Mouse (Mus musculus) embryonic facial prominence, embryonic 15.5 days (tissue): ENCODE results near the gene 4921517D22Rik. TPM values are rescaled to one million over a fixed set of nuclear protein-coding genes. Genes with fewer than 3 reads are reported as not detected.

Experiments
- ATAC-seq: fragments of 200-750 bp; cut with Nextera tagmentation; 2 replicates; pipeline ENCODE4 v1.8.0; 2017; ENCODE audit warnings: low read depth, moderate TSS enrichment; ENCODE audit not compliant: insufficient number of reproducible peaks, low FRiP score, low TSS enrichment
- H3K27ac ChIP-seq: fragments of 300-500 bp; sonication (generic); replicated peaks from 2 replicates; pipeline ENCODE4 v1.5.1; 2015; ENCODE audit warnings: mild to moderate bottlenecking, inconsistent platforms
- H3K27me3 ChIP-seq: fragments of 300-500 bp; sonication (generic); 2 replicates; pipeline ENCODE4 v1.6.1; 2015; ENCODE audit warnings: inconsistent platforms
- H3K36me3 ChIP-seq: fragments of 300-500 bp; sonication (generic); 2 replicates; pipeline ENCODE4 v1.6.1; 2015; ENCODE audit warnings: mild to moderate bottlenecking, inconsistent platforms
- H3K4me1 ChIP-seq: fragments of 300-500 bp; sonication (generic); 2 replicates; pipeline ENCODE4 v1.6.1; 2015; ENCODE audit warnings: inconsistent platforms
- H3K4me2 ChIP-seq: fragments of 300-500 bp; sonication (generic); replicated peaks from 2 replicates; pipeline ENCODE4 v1.6.1; 2015; ENCODE audit warnings: mild to moderate bottlenecking, inconsistent platforms
- H3K4me3 ChIP-seq: fragments of 300-500 bp; sonication (generic); replicated peaks from 2 replicates; pipeline ENCODE4 v1.5.1; 2015; ENCODE audit warnings: mild to moderate bottlenecking, inconsistent platforms
- H3K9ac ChIP-seq: fragments of 300-500 bp; sonication (generic); 2 replicates; pipeline ENCODE4 v1.6.1; 2015; ENCODE audit warnings: inconsistent platforms
- H3K9me3 ChIP-seq: fragments of 300-500 bp; sonication (generic); replicated peaks from 2 replicates; pipeline ENCODE4 v1.6.1; 2016; ENCODE audit warnings: inconsistent platforms
- WGBS: fragments of 180-500 bp; shearing (Covaris S2); methylation state at CpG from one replicate; pipeline ENCODE4 v1.1.7; 2015; 5-methylcytosine and 5-hydroxymethylcytosine counted together
- polyA plus RNA-seq: library from polyadenylated mRNA; unstranded; fragments of >200 nt; fragmentation: Nextera tagmentation; extraction: Ambion mirVana; gene quantifications from 2 replicates; pipeline ENCODE4 v1.2.1, GENCODE M21; 2015

Gene 4921517D22Rik
- polyA plus RNA-seq, 1 experiment from 2014 or later: not detected

- no peaks in the 10 kb centered on the region for H3K27me3 ChIP-seq
- H3K27ac ChIP-seq: no peak overlapping the region
- no peak overlapping the region for H3K9ac ChIP-seq
- no peaks in the 10 kb centered on the region for H3K36me3 ChIP-seq
- H3K4me3 ChIP-seq: no peak overlapping the region
- no peak overlapping the region for H3K4me2 ChIP-seq
- 82% methylated on average over 5 of the region's 5 CpGs for WGBS
- no peaks in the 10 kb centered on the region for H3K9me3 ChIP-seq
- no peak for ATAC-seq
- peaks cover 13% of the 10 kb centered on the region; the same call in 1 of the 2 replicates for H3K4me1 ChIP-seq
These were observed 36.1 kb downstream of the 4921517D22Rik start for GRCm38 (mm10) chr13:59657781-59658180.

GRCm38 (mm10) chr13:59656975-59657388 is 36.9 kb downstream of the 4921517D22Rik start:
- 50% methylated on average over 4 of the region's 4 CpGs for WGBS
- Histone ChIP-seq H3K4me1 (peaks cover 18% of the 10 kb centered on the region), H3K27me3 (no peaks in the 10 kb centered on the region), H3K4me2 (no peak overlapping the region), H3K36me3 (no peaks in the 10 kb centered on the region), H3K4me3 (no peak overlapping the region), H3K27ac (0 out of 2 replicates have a peak overlapping the region, but pooled peaks have one; percentile 13), H3K9me3 (no peaks in the 10 kb centered on the region), H3K9ac (no peak overlapping the region)
- ATAC-seq: no peak

DNA sequence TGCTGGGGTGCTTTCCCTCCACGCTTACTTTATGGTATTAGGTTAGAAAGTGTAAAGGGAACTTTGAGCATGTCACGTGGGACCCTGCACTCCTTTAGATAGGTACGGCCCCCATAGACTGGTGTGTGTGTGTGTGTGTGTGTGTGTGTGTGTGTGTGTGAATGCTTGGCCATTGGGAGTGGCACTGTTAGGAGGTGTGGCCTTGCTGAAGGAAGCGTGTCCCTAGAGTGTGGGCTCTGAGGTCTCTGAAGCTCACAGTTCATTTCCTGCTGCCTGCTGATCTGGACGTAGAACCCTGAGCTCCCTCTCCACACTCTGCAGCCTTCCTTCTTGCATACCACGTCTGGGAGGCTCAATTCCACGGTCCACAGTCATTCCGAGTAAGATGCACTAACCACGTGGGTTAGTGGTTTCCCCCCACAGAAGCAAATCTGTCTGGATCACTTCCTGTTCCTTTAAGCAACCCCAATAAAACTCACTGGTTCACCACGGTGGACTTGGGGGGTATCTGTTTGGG is 37.5 kb downstream of the 4921517D22Rik start:
- H3K9me3 ChIP-seq: no peaks in the 10 kb centered on the region
- 0 out of 2 replicates have a peak, but pooled peaks have one; percentile 25 for ATAC-seq
- H3K9ac ChIP-seq: no peak overlapping the region
- no peaks in the 10 kb centered on the region for H3K27me3 ChIP-seq
- no peak overlapping the region for H3K4me3 ChIP-seq
- 62% methylated on average over 10 of the region's 10 CpGs for WGBS
- H3K27ac ChIP-seq: 0 out of 2 replicates have a peak overlapping the region, but pooled peaks have one; percentile 1
- no peaks in the 10 kb centered on the region for H3K36me3 ChIP-seq
- H3K4me2 ChIP-seq: no peak overlapping the region
- H3K4me1 ChIP-seq: peaks cover 19% of the 10 kb centered on the region

GRCm38 (mm10) chr13:59655718-59656315 is 38.1 kb downstream of the 4921517D22Rik start:
- WGBS: 93% methylated on average over 15 of the region's 15 CpGs
- Histone ChIP-seq H3K9ac (no peak overlapping the region), H3K9me3 (no peaks in the 10 kb centered on the region), H3K4me2 (no peak overlapping the region), H3K27me3 (no peaks in the 10 kb centered on the region), H3K4me3 (no peak overlapping the region), H3K27ac (no peak overlapping the region), H3K36me3 (no peaks in the 10 kb centered on the region), H3K4me1 (peaks cover 24% of the 10 kb centered on the region)
- no peak for ATAC-seq

- Histone ChIP-seq H3K9me3 (no peaks in the 10 kb centered on the region), H3K9ac (no peak overlapping the region), H3K27ac (no peak overlapping the region), H3K4me1 (peaks cover 24% of the 10 kb centered on the region), H3K4me2 (no peak overlapping the region), H3K27me3 (no peaks in the 10 kb centered on the region), H3K36me3 (no peaks in the 10 kb centered on the region; the same call in 1 of the 2 replicates), H3K4me3 (no peak overlapping the region)
- ATAC-seq: no peak
- 88% methylated on average over 5 of the region's 5 CpGs for WGBS
These were observed 39.4 kb downstream of the 4921517D22Rik start for GRCm38 (mm10) chr13:59654465-59654864.

DNA sequence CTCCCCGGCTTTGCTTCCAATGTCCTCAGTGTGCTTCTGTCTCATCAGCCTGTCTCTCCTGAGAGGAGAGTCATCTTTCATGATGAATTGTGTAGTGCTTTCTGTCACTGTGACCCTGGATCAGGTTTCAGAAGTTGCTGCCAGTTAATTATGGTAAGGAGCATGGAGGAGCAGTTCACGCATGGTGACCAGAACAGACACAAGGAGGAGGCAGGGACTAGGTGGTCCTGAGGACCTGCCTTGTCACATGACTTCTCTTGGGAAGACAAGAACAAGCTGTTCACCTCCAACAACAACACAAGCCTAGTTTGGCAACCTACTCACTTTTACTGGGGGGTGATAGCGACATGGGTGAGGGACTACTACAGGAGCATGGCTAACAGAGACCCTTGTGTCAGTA is 40.8 kb downstream of the 4921517D22Rik start:
- H3K4me3 ChIP-seq: no peak overlapping the region
- H3K36me3 ChIP-seq: peaks cover 6% of the 10 kb centered on the region; the same call in 1 of the 2 replicates
- 65% methylated on average over 3 of the region's 3 CpGs for WGBS
- 0 out of 2 replicates have a peak overlapping the region, but pooled peaks have one; percentile 39 for H3K27ac ChIP-seq
- no peaks in the 10 kb centered on the region for H3K9me3 ChIP-seq
- no peak overlapping the region for H3K9ac ChIP-seq
- no peaks in the 10 kb centered on the region for H3K27me3 ChIP-seq
- H3K4me2 ChIP-seq: no peak overlapping the region
- ATAC-seq: no peak; the same call in 1 of the 2 replicates
- H3K4me1 ChIP-seq: peaks cover 24% of the 10 kb centered on the region

DNA sequence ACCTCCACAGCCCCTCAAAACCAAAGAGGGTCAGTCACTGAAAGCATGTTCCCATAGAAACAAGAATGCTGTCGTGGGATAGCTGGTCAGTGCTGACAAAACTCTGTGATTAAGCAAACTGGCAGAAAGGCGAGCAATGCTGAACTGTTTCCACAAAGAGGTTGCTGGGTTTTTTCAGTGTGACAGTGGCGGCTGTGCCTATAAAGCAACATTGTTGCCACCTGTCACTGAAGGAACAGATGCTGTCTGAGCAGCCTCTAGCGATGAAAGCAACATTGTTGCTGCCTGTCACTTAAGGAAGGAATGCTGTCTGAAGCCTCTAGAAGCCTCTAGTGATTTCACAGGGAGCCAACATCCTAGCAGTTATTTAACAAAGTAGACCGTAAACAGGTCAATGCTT is 41.3 kb downstream of the 4921517D22Rik start:
- Histone ChIP-seq H3K27me3 (no peaks in the 10 kb centered on the region), H3K9ac (no peak overlapping the region), H3K4me3 (no peak overlapping the region), H3K9me3 (no peaks in the 10 kb centered on the region), H3K27ac (0 out of 2 replicates have a peak overlapping the region, but pooled peaks have one; percentile 39), H3K4me2 (no peak overlapping the region), H3K4me1 (peaks cover 24% of the 10 kb centered on the region), H3K36me3 (peaks cover 6% of the 10 kb centered on the region; the same call in 1 of the 2 replicates)
- ATAC-seq: no peak
- WGBS: 58% methylated on average over 5 of the region's 5 CpGs

DNA sequence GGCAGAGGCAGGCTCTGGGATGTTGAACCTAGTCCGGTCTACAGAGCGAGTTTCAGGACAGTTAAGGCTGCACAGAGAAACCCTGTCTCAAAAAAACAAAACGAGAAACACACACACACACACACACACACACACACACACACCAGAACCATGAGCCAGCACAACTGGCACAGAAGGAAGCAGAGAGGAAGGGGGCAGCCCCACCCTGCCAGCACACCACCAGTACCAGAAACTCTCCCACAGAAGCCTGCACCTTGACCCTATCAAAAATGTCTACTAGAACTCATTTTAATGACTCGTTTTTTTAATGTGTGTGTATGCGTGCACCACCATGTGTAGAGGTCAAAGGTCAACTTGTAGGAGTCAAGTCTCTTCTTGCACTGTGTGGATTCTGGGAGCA is 44.1 kb downstream of the 4921517D22Rik start:
- Histone ChIP-seq H3K27me3 (no peaks in the 10 kb centered on the region), H3K27ac (no peak overlapping the region), H3K9ac (no peak overlapping the region), H3K9me3 (no peaks in the 10 kb centered on the region), H3K4me1 (peaks cover 31% of the 10 kb centered on the region), H3K4me2 (no peak overlapping the region), H3K4me3 (no peak overlapping the region), H3K36me3 (peaks cover 8% of the 10 kb centered on the region; the same call in 1 of the 2 replicates)
- no peak for ATAC-seq
- WGBS: 69% methylated on average over 5 of the region's 5 CpGs

DNA sequence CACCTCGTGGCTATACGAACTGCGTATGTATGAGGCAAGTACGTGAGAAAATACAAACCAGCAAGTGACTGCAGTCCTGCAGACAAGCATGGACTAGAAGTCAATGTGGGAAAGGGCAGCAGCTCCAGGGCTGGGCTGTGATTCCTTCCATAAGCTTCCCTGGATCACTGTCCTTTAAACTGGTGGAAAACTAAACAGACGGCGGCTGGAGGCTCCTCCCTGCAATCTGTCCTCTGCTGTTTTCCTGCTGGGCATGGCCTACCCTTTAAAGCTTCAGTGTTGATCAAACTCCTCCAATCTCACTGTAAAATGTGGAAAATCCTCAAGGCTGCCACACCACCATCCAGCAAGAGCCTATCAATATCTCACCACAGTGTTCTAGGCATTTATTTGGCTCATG is 45.3 kb downstream of the 4921517D22Rik start:
- H3K4me3 ChIP-seq: no peak overlapping the region
- 82% methylated on average over 6 of the region's 6 CpGs for WGBS
- H3K4me1 ChIP-seq: peaks cover 31% of the 10 kb centered on the region
- no peak overlapping the region for H3K4me2 ChIP-seq
- H3K9me3 ChIP-seq: no peaks in the 10 kb centered on the region
- H3K36me3 ChIP-seq: peaks cover 9% of the 10 kb centered on the region; the same call in 1 of the 2 replicates
- ATAC-seq: no peak
- no peak overlapping the region for H3K27ac ChIP-seq
- H3K27me3 ChIP-seq: no peaks in the 10 kb centered on the region
- no peak overlapping the region for H3K9ac ChIP-seq

DNA sequence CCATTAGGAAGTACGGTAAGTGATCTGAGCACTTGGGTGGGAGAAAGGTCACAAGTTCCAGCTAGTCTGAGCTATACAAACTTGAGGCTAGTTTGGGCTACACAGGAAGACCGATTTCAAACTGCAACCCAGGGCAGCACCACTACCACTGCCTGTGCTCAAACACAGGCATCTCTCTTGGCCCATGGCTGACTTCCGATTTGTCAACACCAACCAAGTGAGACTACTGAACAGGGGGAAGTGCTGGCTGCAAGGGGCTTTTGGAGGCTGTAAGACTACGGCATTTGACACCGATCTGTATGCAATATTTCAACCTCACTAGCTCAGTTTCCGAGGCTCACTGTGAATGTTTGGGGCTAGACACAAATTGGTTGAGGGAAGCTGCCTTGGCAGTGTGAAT is 46.4 kb downstream of the 4921517D22Rik start:
- Histone ChIP-seq H3K4me3 (no peak overlapping the region), H3K9ac (no peak overlapping the region), H3K27ac (no peak overlapping the region), H3K4me1 (peaks cover 21% of the 10 kb centered on the region), H3K36me3 (peaks cover 9% of the 10 kb centered on the region; the same call in 1 of the 2 replicates), H3K9me3 (no peaks in the 10 kb centered on the region), H3K27me3 (no peaks in the 10 kb centered on the region), H3K4me2 (no peak overlapping the region)
- 80% methylated on average over 6 of the region's 6 CpGs for WGBS
- ATAC-seq: no peak

GRCm38 (mm10) chr13:59646674-59647244 is 47.1 kb downstream of the 4921517D22Rik start:
- peaks cover 9% of the 10 kb centered on the region; the same call in 1 of the 2 replicates for H3K36me3 ChIP-seq

More at GRCm38 (mm10) chr13:59646674-59647244, 47.1 kb downstream of the 4921517D22Rik start:
- H3K27me3 ChIP-seq: no peaks in the 10 kb centered on the region
- H3K4me1 ChIP-seq: peaks cover 18% of the 10 kb centered on the region
- no peak overlapping the region for H3K4me2 ChIP-seq
- WGBS: 54% methylated on average over 11 of the region's 11 CpGs
- peak; percentile 49 for ATAC-seq
- no peak overlapping the region for H3K9ac ChIP-seq
- H3K9me3 ChIP-seq: no peaks in the 10 kb centered on the region
- no peak overlapping the region for H3K27ac ChIP-seq
- H3K4me3 ChIP-seq: no peak overlapping the region
